Mouse (Mus musculus) limb, embryonic 14.5 days (tissue): Measurements from ENCODE around the gene Mllt6. TPM values are rescaled to one million over a fixed set of nuclear protein-coding genes. Genes with fewer than 3 reads are reported as not detected.

Source experiments
- ATAC-seq: fragments of 200-750 bp; cut with Nextera tagmentation; 2 replicates; pipeline ENCODE4 v1.8.0; 2017; ENCODE audit warnings: low read depth, moderate number of reproducible peaks, moderate TSS enrichment; ENCODE audit not compliant: low FRiP score
- DNase-seq: peaks from one replicate; pipeline ENCODE4 v3.0.0-alpha.2; 2015; ENCODE audit warnings: low spot score
- H3K27ac ChIP-seq: fragments of 300-500 bp; sonication (generic); replicated peaks from 2 replicates; pipeline ENCODE4 v1.5.1; 2014; ENCODE audit warnings: low read depth, mild to moderate bottlenecking, low read length, moderate library complexity, mixed read lengths
- H3K27me3 ChIP-seq: fragments of 300-500 bp; sonication (generic); 2 replicates; pipeline ENCODE4 v1.6.1; 2014; ENCODE audit warnings: low read length, mixed read lengths; ENCODE audit not compliant: control insufficient read depth, insufficient read depth
- H3K36me3 ChIP-seq: fragments of 300-500 bp; sonication (generic); 2 replicates; pipeline ENCODE4 v1.6.1; 2014; ENCODE audit warnings: mild to moderate bottlenecking, low read length, moderate library complexity, mixed read lengths; ENCODE audit not compliant: control insufficient read depth, insufficient read depth
- H3K4me1 ChIP-seq: fragments of 300-500 bp; sonication (generic); 2 replicates; pipeline ENCODE4 v1.6.1; 2014; ENCODE audit warnings: antibody characterized with exemption, low read length, mixed read lengths; ENCODE audit not compliant: control insufficient read depth, insufficient read depth
- H3K4me2 ChIP-seq: fragments of 300-500 bp; sonication (generic); replicated peaks from 2 replicates; pipeline ENCODE4 v1.6.1; 2014; ENCODE audit warnings: low read depth, mild to moderate bottlenecking, low read length, moderate library complexity; ENCODE audit not compliant: severe bottlenecking
- H3K4me3 ChIP-seq: fragments of 300-500 bp; sonication (generic); replicated peaks from 2 replicates; pipeline ENCODE4 v1.5.1; 2014; ENCODE audit warnings: low read length
- H3K9ac ChIP-seq: fragments of 300-500 bp; sonication (generic); 2 replicates; pipeline ENCODE4 v1.6.1; 2014; ENCODE audit warnings: mild to moderate bottlenecking, low read depth, low read length, moderate library complexity; ENCODE audit not compliant: severe bottlenecking
- H3K9me3 ChIP-seq: fragments of 300-500 bp; sonication (generic); 2 replicates; pipeline ENCODE4 v1.6.1; 2016; ENCODE audit warnings: low read length; ENCODE audit not compliant: control insufficient read depth
- POLR2A ChIP-seq: fragments of 200-500 bp; IDR thresholded peaks from 2 replicates; pipeline ENCODE4 v1.8.0; 2012; ENCODE audit warnings: inconsistent platforms, mild to moderate bottlenecking, moderate library complexity, borderline replicate concordance; ENCODE audit not compliant: insufficient read depth, insufficient read length; ENCODE audit errors: extremely low read depth
- WGBS: fragments of 180-500 bp; shearing (Covaris S2); extraction: QIAGEN DNeasy Blood & Tissue Kit; methylation state at CpG from one replicate; pipeline ENCODE4 v1.1.7; 2014; 5-methylcytosine and 5-hydroxymethylcytosine counted together
- polyA plus RNA-seq, 2 experiments: library from polyadenylated mRNA; depleted of rRNA in 1 of 2; stranded (reverse) in 1 of 2; unstranded in 1 of 2; fragments of >200 nt; fragmentation: Nextera tagmentation in 1 of 2; extraction: Ambion mirVana in 1 of 2; gene quantifications; 2 replicates each; pipeline versions ENCODE4 v1.2.1 to v1.2.3; 2012 to 2014

Mllt6 gene
- polyA plus RNA-seq, 2 experiments: 4.9 to 28.6 TPM

DNA sequence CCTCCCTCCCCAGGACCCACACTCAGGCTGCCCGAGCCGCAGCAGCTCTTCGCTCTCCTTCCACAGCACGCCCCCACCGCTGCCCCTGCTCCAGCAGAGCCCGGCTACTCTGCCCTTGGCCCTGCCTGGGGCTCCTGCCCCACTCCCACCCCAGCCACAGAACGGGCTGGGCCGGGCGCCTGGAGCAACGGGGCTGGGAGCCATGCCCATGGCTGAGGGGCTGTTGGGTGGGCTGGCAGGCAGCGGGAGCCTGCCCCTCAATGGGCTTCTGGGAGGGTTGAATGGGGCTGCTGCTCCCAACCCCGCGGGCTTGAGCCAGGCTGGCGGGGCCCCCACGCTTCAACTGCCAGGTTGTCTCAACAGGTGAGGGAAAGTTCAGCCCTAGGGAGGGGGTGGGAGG lies 15.1 kb downstream of the Mllt6 start:
- Histone ChIP-seq H3K4me3 (no peak overlapping the region), H3K27me3 (no peaks in the 10 kb centered on the region), H3K27ac (no peak overlapping the region), H3K9ac (no peak overlapping the region), H3K9me3 (no peaks in the 10 kb centered on the region), H3K36me3 (peaks cover 90% of the 10 kb centered on the region), H3K4me2 (no peak overlapping the region), H3K4me1 (no peaks in the 10 kb centered on the region)
- 87% methylated on average over 8 of the region's 15 CpGs for whole genome bisulfite sequencing
- DNase-seq (no peak), ATAC-seq (no peak)
- no peak for TF ChIP-seq POLR2A

DNA sequence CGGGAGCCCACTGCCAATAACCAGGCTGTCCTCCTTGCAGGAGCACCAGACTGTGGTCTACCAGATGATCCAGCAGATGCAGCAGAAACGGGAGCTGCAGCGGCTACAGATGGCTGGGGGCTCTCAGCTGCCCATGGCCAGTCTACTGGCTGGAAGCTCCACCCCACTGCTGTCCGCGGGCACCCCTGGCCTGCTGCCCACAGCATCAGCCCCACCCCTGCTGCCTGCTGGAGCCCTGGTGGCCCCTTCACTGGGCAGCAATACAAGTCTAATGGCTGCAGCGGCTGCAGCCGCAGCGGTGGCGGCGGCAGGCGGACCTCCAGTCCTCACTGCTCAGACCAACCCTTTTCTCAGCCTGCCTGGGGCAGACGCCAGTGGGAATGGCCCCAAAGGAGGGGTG lies 17.2 kb downstream of the Mllt6 start:
- Histone ChIP-seq H3K27me3 (no peaks in the 10 kb centered on the region), H3K9ac (no peak overlapping the region), H3K27ac (no peak overlapping the region), H3K4me2 (no peak overlapping the region), H3K4me1 (no peaks in the 10 kb centered on the region), H3K4me3 (no peak overlapping the region), H3K36me3 (peaks cover 69% of the 10 kb centered on the region), H3K9me3 (no peaks in the 10 kb centered on the region)
- no peak for TF ChIP-seq POLR2A
- DNase-seq: no peak
- ATAC-seq: no peak
- WGBS: 87% methylated on average over 12 of the region's 12 CpGs

DNA sequence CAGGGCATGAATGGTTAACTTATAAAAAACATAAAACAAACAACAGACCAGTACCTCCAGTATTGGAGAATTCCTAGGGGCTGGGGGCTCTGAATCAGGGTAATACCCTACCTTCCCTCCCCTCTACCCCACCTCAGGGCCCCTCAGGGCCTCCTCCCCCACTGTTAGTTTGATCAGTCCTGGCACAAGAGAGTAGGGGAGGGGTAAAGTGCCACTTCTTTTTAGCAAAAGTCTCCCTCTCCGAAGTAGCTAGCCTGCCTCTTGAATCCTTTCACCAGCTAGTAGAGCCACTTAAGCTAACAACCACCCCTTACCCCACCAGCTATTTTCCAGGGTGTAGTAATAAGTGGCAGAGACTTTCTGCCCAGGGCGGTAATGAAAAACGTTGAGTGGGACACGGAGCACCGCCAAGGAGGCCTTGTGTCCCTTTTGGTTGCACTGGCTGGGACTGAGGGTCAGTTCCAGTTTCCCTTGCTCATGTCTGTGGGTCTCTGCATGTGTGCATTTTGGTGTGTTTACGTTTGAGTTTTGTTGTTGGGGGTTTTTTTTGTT lies 19.4 kb downstream of the Mllt6 start:
- no peak for TF ChIP-seq POLR2A
- Histone ChIP-seq H3K4me3 (no peak overlapping the region), H3K4me2 (no peak overlapping the region), H3K27me3 (no peaks in the 10 kb centered on the region), H3K36me3 (peaks cover 49% of the 10 kb centered on the region), H3K9me3 (no peaks in the 10 kb centered on the region), H3K27ac (no peak overlapping the region), H3K4me1 (peaks cover 4% of the 10 kb centered on the region; the same call in 1 of the 2 replicates), H3K9ac (no peak overlapping the region)
- WGBS: 80% methylated on average over 6 of the region's 6 CpGs
- no peak for ATAC-seq
- no peak for DNase-seq

GRCm38 (mm10) chr11:97684063-97684680 lies 21.0 kb downstream of the Mllt6 start:
- peaks cover 4% of the 10 kb centered on the region; the same call in 1 of the 2 replicates for H3K4me1 ChIP-seq
- H3K36me3 ChIP-seq: peaks cover 38% of the 10 kb centered on the region
- no peaks in the 10 kb centered on the region for H3K9me3 ChIP-seq
- DNase-seq (no peak), ATAC-seq (no peak)
- no peak overlapping the region for H3K9ac ChIP-seq
- TF ChIP-seq POLR2A: no peak
- no peak overlapping the region for H3K4me3 ChIP-seq
- WGBS: 81% methylated on average over 6 of the region's 6 CpGs
- H3K27me3 ChIP-seq: no peaks in the 10 kb centered on the region
- H3K4me2 ChIP-seq: no peak overlapping the region
- no peak overlapping the region for H3K27ac ChIP-seq

- no peak overlapping the region for H3K4me3 ChIP-seq
- TF ChIP-seq POLR2A: no peak
- 39% methylated on average over 7 of the region's 7 CpGs for WGBS
Observed at GRCm38 (mm10) chr11:97684766-97685165, 21.6 kb downstream of the Mllt6 start.

More at GRCm38 (mm10) chr11:97684766-97685165, 21.6 kb downstream of the Mllt6 start:
- Histone ChIP-seq H3K27me3 (no peaks in the 10 kb centered on the region), H3K27ac (no peak overlapping the region), H3K9ac (no peak overlapping the region), H3K36me3 (peaks cover 37% of the 10 kb centered on the region), H3K4me2 (no peak overlapping the region), H3K9me3 (no peaks in the 10 kb centered on the region), H3K4me1 (peaks cover 4% of the 10 kb centered on the region; the same call in 1 of the 2 replicates)
- DNase-seq (no peak), ATAC-seq (no peak)
